Mouse (Mus musculus) lung, embryonic 15.5 days (tissue): ENCODE data around the gene Sptbn2. TPM values are rescaled to one million over a fixed set of nuclear protein-coding genes. Genes with fewer than 3 reads are reported as not detected.
A peak's percentile ranks its signal among the peaks of the same experiment; 100 is the strongest.

Experiments used
- ATAC-seq: fragments of 200-750 bp; cut with Nextera tagmentation; 2 replicates; pipeline ENCODE4 v1.8.0; 2017; ENCODE audit warnings: moderate number of reproducible peaks, borderline replicate concordance; ENCODE audit not compliant: low FRiP score, low TSS enrichment; ENCODE audit errors: extremely low read depth
- H3K27ac ChIP-seq: fragments of 300-500 bp; sonication (generic); 2 replicates; pipeline ENCODE4 v1.5.1; 2015; ENCODE audit warnings: moderate library complexity, mild to moderate bottlenecking, inconsistent platforms
- H3K27me3 ChIP-seq: fragments of 300-500 bp; sonication (generic); 2 replicates; pipeline ENCODE4 v1.6.1; 2015; ENCODE audit warnings: inconsistent platforms
- H3K36me3 ChIP-seq: fragments of 300-500 bp; sonication (generic); 2 replicates; pipeline ENCODE4 v1.6.1; 2015; ENCODE audit warnings: inconsistent platforms
- H3K4me1 ChIP-seq: fragments of 300-500 bp; sonication (generic); 2 replicates; pipeline ENCODE4 v1.6.1; 2015; ENCODE audit warnings: inconsistent platforms
- H3K4me2 ChIP-seq: fragments of 300-500 bp; sonication (generic); 2 replicates; pipeline ENCODE4 v1.6.1; 2015; ENCODE audit warnings: inconsistent platforms, mild to moderate bottlenecking, moderate library complexity
- H3K4me3 ChIP-seq: fragments of 300-500 bp; sonication (generic); 2 replicates; pipeline ENCODE4 v1.5.1; 2015; ENCODE audit warnings: mild to moderate bottlenecking, inconsistent platforms
- H3K9ac ChIP-seq: fragments of 300-500 bp; sonication (generic); 2 replicates; pipeline ENCODE4 v1.6.1; 2015; ENCODE audit warnings: inconsistent platforms
- H3K9me3 ChIP-seq: fragments of 300-500 bp; sonication (generic); 2 replicates; pipeline ENCODE4 v1.6.1; 2016; ENCODE audit warnings: inconsistent platforms
- WGBS: fragments of 180-500 bp; shearing (Covaris S2); methylation state at CpG from one replicate; pipeline ENCODE4 v1.1.7; 2015; 5-methylcytosine and 5-hydroxymethylcytosine counted together
- polyA plus RNA-seq: library from polyadenylated mRNA; unstranded; fragments of >200 nt; fragmentation: Nextera tagmentation; extraction: Ambion mirVana; gene quantifications from 2 replicates; pipeline ENCODE4 v1.2.1, GENCODE M21; 2015

The Sptbn2 gene
- 1.1 and 1.4 TPM in 2 replicates for polyA plus RNA-seq

- Histone ChIP-seq H3K9me3 (no peaks in the 10 kb centered on the region), H3K36me3 (no peaks in the 10 kb centered on the region), H3K9ac (peak within 1 kb of the TSS; percentile 34), H3K4me3 (peak within 1 kb of the TSS; percentile 52), H3K27me3 (peaks cover 54% of the 10 kb centered on the region), H3K4me2 (peak within 1 kb of the TSS; percentile 99), H3K4me1 (peaks cover 17% of the 10 kb centered on the region; the same call in 1 of the 2 replicates), H3K27ac (no peak within 1 kb of the TSS)
- 15% methylated on average over 13 of the region's 13 CpGs for WGBS
- ATAC-seq: no peak
These were observed at the start of gene Sptbn2 for GRCm38 (mm10) chr19:4711098-4711600. Gene Sptbn2, plus strand, starts transcription at chr19:4711167.

GRCm38 (mm10) chr19:4666815-4667214 lies 44.2 kb upstream of the Sptbn2 start:
- H3K9ac ChIP-seq: no peak overlapping the region
- H3K4me2 ChIP-seq: no peak overlapping the region
- H3K27ac ChIP-seq: no peak overlapping the region
- no peak overlapping the region for H3K4me3 ChIP-seq
- ATAC-seq: no peak
- H3K4me1 ChIP-seq: no peaks in the 10 kb centered on the region
- H3K27me3 ChIP-seq: no peaks in the 10 kb centered on the region
- no peaks in the 10 kb centered on the region for H3K9me3 ChIP-seq
- no peaks in the 10 kb centered on the region for H3K36me3 ChIP-seq

GRCm38 (mm10) chr19:4670776-4671175 lies 40.2 kb upstream of the Sptbn2 start:
- no peaks in the 10 kb centered on the region for H3K9me3 ChIP-seq
- no peak overlapping the region for H3K4me3 ChIP-seq
- H3K27ac ChIP-seq: no peak overlapping the region
- no peaks in the 10 kb centered on the region for H3K27me3 ChIP-seq
- no peak overlapping the region for H3K4me2 ChIP-seq
- H3K36me3 ChIP-seq: no peaks in the 10 kb centered on the region
- 26% methylated on average over 4 of the region's 4 CpGs for WGBS
- no peaks in the 10 kb centered on the region for H3K4me1 ChIP-seq
- no peak overlapping the region for H3K9ac ChIP-seq
- no peak for ATAC-seq

GRCm38 (mm10) chr19:4672401-4672800 lies 38.6 kb upstream of the Sptbn2 start:
- ATAC-seq: no peak

GRCm38 (mm10) chr19:4694346-4694745 lies 16.6 kb upstream of the Sptbn2 start:
- no peak overlapping the region for H3K4me3 ChIP-seq
- no peaks in the 10 kb centered on the region for H3K9me3 ChIP-seq
- H3K9ac ChIP-seq: no peak overlapping the region
- H3K4me1 ChIP-seq: peaks cover 14% of the 10 kb centered on the region; the same call in 1 of the 2 replicates
- peaks cover 25% of the 10 kb centered on the region for H3K27me3 ChIP-seq
- H3K27ac ChIP-seq: no peak overlapping the region
- ATAC-seq: no peak
- H3K4me2 ChIP-seq: no peak overlapping the region
- H3K36me3 ChIP-seq: no peaks in the 10 kb centered on the region
- WGBS: 57% methylated on average over 3 of the region's 3 CpGs

More at GRCm38 (mm10) chr19:4672401-4672800, 38.6 kb upstream of the Sptbn2 start:
- Histone ChIP-seq H3K27ac (no peak overlapping the region), H3K27me3 (no peaks in the 10 kb centered on the region), H3K9ac (no peak overlapping the region), H3K4me3 (no peak overlapping the region), H3K4me1 (no peaks in the 10 kb centered on the region), H3K9me3 (no peaks in the 10 kb centered on the region), H3K36me3 (no peaks in the 10 kb centered on the region), H3K4me2 (no peak overlapping the region)
- 50% methylated on average over 6 of the region's 6 CpGs for WGBS

- H3K9me3 ChIP-seq: no peaks in the 10 kb centered on the region
- no peaks in the 10 kb centered on the region for H3K36me3 ChIP-seq
- H3K4me1 ChIP-seq: peaks cover 14% of the 10 kb centered on the region; the same call in 1 of the 2 replicates
- no peak overlapping the region for H3K4me2 ChIP-seq
- WGBS: 84% methylated on average over 3 of the region's 3 CpGs
- no peak overlapping the region for H3K4me3 ChIP-seq
- peaks cover 43% of the 10 kb centered on the region for H3K27me3 ChIP-seq
- no peak overlapping the region for H3K27ac ChIP-seq
- no peak overlapping the region for H3K9ac ChIP-seq
- no peak for ATAC-seq
These were observed 13.8 kb upstream of the Sptbn2 start for GRCm38 (mm10) chr19:4697121-4697520.

- Histone ChIP-seq H3K27ac (no peak overlapping the region), H3K4me3 (peak overlapping the region; percentile 57), H3K9me3 (no peaks in the 10 kb centered on the region), H3K9ac (no peak overlapping the region), H3K4me1 (peaks cover 14% of the 10 kb centered on the region; the same call in 1 of the 2 replicates), H3K27me3 (peaks cover 43% of the 10 kb centered on the region), H3K36me3 (no peaks in the 10 kb centered on the region), H3K4me2 (peak overlapping the region; percentile 97)
- ATAC-seq: no peak
- WGBS: 76% methylated on average over 9 of the region's 9 CpGs
These were observed 13.2 kb upstream of the Sptbn2 start for GRCm38 (mm10) chr19:4697721-4698120.

GRCm38 (mm10) chr19:4698205-4698677 lies 12.7 kb upstream of the Sptbn2 start, which contains the start of gene Gm960:
Gene Gm960, minus strand, starts transcription at chr19:4698668.
- Histone ChIP-seq H3K36me3 (no peaks in the 10 kb centered on the region), H3K9me3 (no peaks in the 10 kb centered on the region), H3K4me1 (peaks cover 14% of the 10 kb centered on the region; the same call in 1 of the 2 replicates), H3K4me3 (peak within 1 kb of the TSS; percentile 57), H3K27me3 (peaks cover 43% of the 10 kb centered on the region), H3K4me2 (peak within 1 kb of the TSS; percentile 97), H3K9ac (peak within 1 kb of the TSS; percentile 46), H3K27ac (no peak within 1 kb of the TSS)
- WGBS: under 1% methylated on average over 34 of the region's 40 CpGs
- ATAC-seq: peak; percentile 74

- no peak for ATAC-seq
- Histone ChIP-seq H3K4me3 (peak overlapping the region; percentile 57; the same call in 1 of the 2 replicates), H3K27me3 (peaks cover 43% of the 10 kb centered on the region), H3K4me2 (peak overlapping the region; percentile 97), H3K9ac (no peak overlapping the region), H3K36me3 (no peaks in the 10 kb centered on the region), H3K9me3 (no peaks in the 10 kb centered on the region), H3K27ac (no peak overlapping the region), H3K4me1 (peaks cover 14% of the 10 kb centered on the region; the same call in 1 of the 2 replicates)
- WGBS: 27% methylated on average over 8 of the region's 8 CpGs
These were observed 12.1 kb upstream of the Sptbn2 start for GRCm38 (mm10) chr19:4698856-4699255.

GRCm38 (mm10) chr19:4699821-4700220 lies 11.1 kb upstream of the Sptbn2 start:
- 40% methylated on average over 5 of the region's 5 CpGs for WGBS
- peaks cover 14% of the 10 kb centered on the region; the same call in 1 of the 2 replicates for H3K4me1 ChIP-seq
- ATAC-seq: no peak
- no peak overlapping the region for H3K9ac ChIP-seq
- H3K27me3 ChIP-seq: peaks cover 37% of the 10 kb centered on the region
- no peak overlapping the region for H3K27ac ChIP-seq
- no peaks in the 10 kb centered on the region for H3K9me3 ChIP-seq
- no peaks in the 10 kb centered on the region for H3K36me3 ChIP-seq
- no peak overlapping the region for H3K4me2 ChIP-seq
- no peak overlapping the region for H3K4me3 ChIP-seq

- Histone ChIP-seq H3K4me2 (no peak overlapping the region), H3K36me3 (no peaks in the 10 kb centered on the region), H3K27ac (no peak overlapping the region), H3K4me1 (peaks cover 14% of the 10 kb centered on the region; the same call in 1 of the 2 replicates), H3K4me3 (no peak overlapping the region), H3K9ac (no peak overlapping the region), H3K27me3 (peaks cover 37% of the 10 kb centered on the region), H3K9me3 (no peaks in the 10 kb centered on the region)
- 64% methylated on average over 8 of the region's 8 CpGs for WGBS
- no peak for ATAC-seq
These were observed 10.3 kb upstream of the Sptbn2 start for GRCm38 (mm10) chr19:4700656-4701055.

- Histone ChIP-seq H3K9ac (no peak overlapping the region), H3K4me1 (peaks cover 14% of the 10 kb centered on the region; the same call in 1 of the 2 replicates), H3K27ac (no peak overlapping the region), H3K27me3 (peaks cover 37% of the 10 kb centered on the region), H3K4me2 (no peak overlapping the region), H3K9me3 (no peaks in the 10 kb centered on the region), H3K36me3 (no peaks in the 10 kb centered on the region), H3K4me3 (no peak overlapping the region)
- no peak for ATAC-seq
- 32% methylated on average over 7 of the region's 7 CpGs for WGBS
These were observed 9.7 kb upstream of the Sptbn2 start for GRCm38 (mm10) chr19:4701221-4701620.
